Mouse (Mus musculus) heart, postnatal 0 days (tissue): Measurements from ENCODE around the gene Sik3.

Experiments
- CTCF ChIP-seq: IDR thresholded peaks from 2 replicates; pipeline ENCODE4 v1.5.1; 2016; ENCODE audit warnings: antibody characterized with exemption, control low read depth, low read depth
- EP300 ChIP-seq: IDR thresholded peaks from 2 replicates; pipeline ENCODE4 v1.6.1; 2016; ENCODE audit warnings: antibody characterized with exemption, low read depth

DNA sequence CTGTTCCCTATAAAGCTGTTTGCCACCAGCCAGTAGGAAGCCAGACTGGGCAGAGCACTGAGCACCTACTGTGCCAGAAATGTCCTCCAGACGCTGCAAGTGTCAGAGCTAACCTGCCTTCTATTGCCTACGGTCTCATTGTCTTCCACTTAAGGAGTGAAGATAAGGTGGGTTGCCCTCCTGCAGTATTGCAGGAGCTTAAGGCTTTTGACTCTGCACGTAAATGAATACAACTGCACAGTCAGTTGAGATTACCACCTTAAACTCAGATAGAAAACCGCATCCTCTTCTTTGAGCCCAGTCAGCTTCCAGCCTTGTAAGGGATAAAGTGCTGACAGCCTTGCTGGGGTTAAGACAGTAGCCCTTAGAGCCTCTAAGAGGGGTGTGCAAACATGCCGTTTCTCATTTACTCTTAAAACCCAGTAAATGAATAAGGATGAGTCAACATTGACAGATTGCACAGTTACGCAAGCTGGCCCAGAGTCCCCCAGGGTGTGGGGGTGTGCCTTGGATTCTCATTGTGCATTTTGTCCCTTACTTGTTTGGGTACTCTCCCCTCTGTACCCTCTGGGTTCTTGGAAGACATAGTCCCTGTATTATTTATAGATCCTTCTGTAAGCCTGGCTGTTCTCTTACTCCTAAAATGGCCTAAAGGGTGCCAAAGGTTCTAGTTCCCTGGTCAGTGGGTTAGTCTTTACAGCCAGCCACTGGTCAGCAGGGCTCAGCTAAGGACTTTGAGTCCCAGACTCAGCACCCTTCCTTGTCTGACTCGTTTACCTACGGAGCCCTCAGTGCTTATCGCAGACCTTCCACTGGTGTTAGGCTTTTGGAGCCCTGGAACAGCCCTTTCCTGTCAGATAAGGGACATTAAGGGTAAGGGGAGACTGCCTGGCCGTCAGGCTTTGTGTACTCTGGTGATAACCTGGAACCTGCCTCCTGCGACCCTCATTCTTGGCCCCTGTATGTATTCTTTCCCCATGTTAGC is 203.0 kb downstream of the Sik3 start:
- TF ChIP-seq CTCF (no peak), EP300 (no peak)
